Mouse (Mus musculus) c-Kit-negative CD71-positive TER-119-positive erythroid progenitor cells, embryonic 14.5 days (primary cell): ENCODE data around the gene Timp1.
A peak's percentile ranks its signal among the peaks of the same experiment; 100 is the strongest.

Experiments used
- DNase-seq: peaks from one replicate; pipeline ENCODE4 v3.0.0-alpha.2; 2013; ENCODE audit warnings: low read depth, low spot score

Timp1 gene

DNA sequence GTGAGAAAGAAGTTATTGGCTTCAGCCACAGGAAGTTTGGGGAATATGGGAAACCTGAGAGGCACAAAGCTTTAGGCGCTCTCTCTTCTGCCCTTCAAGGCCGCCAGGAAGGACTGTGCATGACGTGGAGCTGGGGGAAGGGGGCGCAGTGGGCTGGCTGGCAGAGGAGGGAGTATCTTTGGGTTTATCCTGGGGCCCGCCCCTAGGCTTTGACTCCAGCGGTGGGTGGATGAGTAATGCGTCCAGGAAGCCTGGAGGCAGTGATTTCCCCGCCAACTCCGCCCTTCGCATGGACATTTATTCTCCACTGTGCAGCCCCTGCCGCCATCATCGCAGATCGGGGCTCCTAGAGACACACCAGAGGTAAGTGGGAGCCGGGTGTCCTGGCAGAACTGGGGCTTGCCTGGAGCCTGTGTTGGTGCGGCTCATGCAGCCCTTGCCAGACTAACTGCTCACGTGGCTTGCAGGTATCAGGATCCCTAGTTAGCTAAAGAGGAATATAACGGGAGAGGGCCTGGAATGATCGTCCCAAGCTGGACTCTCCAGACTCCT is at the start of gene Timp1:
Gene Timp1, plus strand, starts transcription at position 205 of the 552 bp plus-strand sequence.
- no peak for DNase-seq

DNA sequence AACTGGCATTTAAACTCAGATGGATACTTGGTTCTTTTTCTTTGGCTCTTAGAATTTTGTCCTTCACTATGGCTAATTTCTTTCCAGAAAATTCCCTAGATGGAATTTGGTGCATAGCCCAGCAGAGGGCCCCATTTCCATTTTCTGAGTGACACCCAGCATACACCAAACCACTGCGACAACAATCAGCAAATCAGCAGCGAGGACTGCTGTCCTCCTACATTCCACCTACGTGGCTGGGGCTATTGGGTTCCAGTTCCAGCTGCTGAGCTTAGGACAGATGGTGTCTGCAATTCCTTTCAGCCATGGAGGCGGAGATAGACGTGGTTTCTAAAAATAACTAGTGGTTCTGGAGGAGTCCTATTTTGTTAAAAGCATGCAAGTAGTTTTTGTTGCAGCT is 41.0 kb upstream of the Timp1 start:
- no peak for DNase-seq

DNA sequence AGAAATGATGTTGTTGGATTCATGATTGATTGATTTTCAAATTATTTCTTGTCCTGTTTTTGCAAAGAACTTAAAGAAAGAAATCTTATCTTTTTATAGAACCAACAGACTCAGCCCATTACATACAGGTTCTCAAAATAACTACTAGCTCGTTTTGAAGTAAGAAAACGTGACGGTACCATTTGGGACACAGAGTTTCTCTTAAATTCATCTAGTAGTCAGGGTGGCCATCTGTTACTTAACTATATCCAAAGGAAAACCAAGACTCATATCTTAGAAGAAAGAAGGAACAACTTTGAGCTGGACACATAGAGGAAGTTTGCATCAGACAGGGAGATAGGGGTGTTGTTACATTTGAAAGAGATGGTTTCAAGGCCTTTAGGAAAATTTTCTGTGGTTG is 22.7 kb upstream of the Timp1 start:
- DNase-seq = no peak

DNA sequence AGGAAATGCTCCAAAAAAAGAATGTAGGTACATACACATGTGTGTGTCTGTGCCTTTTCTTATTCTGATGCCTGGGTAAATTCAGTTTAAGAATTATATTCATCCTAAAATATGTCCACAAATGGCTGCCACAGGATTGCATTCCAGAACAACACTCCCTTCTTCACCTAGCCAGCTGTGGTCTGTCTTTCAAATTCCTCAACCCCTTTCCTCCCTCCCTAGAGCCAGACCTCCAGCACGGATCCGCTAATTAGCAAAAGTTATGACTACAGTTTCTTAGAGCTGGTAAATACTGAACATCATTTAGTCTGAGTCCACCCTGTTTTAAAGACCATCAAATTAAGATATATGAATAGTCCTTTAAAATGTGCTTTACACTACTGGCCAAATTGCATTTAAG is 22.1 kb upstream of the Timp1 start:
- DNase-seq = no peak

DNA sequence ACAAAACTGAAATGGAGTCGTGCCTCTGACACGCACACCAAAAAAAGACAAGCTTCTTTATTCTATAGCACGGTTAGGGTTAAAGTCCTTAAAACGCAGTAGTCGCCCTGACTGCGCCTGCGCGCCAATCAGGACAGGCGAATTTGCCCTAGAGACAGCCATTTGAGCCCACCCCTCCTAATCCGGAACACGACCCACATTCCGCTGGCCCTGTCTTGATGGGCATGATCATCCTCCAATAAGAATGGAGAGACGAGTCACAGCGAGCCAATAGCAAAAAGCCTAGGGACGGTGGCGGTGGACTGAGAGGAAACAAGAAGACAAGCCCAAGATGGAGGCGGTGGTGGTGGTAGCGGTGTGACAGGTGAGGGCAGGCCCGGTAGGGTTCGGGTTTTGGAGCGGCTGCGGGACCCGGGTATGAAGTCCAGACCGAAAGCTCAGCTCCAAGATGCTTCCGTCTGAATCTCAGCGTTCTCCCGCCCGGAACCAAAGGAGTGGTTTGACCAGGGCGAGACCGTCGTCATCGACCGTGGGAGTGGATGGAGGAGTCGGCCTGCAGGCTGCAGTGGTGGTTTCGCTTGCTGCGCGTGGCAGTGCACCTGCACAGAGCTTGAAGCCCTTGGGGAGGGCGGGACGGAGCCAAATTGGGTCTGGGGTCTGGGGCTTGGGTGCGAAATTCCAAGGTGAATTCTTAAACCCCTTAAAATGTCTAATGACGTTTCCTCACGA is 21.5 kb upstream of the Timp1 start:
- peak; percentile 83 for DNase-seq

DNA sequence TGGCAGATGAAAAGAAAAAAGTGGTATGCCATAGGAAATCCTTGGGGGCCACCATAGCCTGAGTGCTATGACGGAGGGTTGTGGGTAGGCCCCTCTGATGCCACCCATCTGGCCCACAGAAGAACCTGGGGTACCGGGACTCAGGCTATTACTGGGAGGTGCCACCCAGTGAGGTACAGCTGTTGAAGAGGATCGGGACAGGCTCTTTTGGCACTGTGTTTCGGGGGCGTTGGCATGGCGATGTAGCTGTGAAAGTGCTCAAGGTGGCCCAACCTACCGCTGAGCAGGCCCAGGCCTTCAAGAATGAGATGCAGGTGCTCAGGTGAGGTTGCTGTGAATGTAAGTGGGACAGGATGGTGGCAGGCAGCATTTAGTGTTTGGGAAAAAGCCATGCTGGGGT is 16.2 kb upstream of the Timp1 start:
- no peak for DNase-seq

DNA sequence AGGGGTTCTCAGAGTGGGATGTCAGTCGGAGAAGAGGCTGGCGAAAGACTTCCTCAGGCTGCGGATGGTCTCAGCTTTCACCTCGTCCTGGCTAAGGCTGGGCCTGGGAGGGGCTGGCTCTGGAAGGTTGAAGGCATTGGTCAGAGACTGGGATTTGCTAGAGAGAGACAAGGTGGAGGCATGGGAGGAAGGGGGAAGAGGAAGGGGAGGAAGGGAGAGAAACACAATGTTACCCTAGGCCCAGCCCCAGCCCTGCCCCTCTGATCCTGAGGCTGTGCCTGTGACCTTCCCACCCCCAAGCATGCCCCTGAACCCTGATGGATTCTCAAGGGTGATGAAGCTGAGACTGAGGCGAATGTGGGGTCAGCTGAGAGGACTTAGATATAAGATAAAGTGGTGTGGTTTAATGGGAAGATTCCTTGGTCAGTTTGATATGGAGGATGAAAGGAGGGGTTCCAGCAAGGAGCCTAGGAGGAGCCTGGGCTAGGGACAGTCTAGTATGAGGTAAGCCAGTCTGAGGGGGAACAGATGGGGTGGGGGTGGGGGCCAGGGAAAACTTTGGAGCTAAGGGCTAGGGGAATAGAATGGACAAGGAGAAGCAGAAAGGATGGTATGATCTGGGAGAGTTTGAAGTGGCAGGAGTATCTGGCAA is 8.4 kb upstream of the Timp1 start:
- no peak for DNase-seq

DNA sequence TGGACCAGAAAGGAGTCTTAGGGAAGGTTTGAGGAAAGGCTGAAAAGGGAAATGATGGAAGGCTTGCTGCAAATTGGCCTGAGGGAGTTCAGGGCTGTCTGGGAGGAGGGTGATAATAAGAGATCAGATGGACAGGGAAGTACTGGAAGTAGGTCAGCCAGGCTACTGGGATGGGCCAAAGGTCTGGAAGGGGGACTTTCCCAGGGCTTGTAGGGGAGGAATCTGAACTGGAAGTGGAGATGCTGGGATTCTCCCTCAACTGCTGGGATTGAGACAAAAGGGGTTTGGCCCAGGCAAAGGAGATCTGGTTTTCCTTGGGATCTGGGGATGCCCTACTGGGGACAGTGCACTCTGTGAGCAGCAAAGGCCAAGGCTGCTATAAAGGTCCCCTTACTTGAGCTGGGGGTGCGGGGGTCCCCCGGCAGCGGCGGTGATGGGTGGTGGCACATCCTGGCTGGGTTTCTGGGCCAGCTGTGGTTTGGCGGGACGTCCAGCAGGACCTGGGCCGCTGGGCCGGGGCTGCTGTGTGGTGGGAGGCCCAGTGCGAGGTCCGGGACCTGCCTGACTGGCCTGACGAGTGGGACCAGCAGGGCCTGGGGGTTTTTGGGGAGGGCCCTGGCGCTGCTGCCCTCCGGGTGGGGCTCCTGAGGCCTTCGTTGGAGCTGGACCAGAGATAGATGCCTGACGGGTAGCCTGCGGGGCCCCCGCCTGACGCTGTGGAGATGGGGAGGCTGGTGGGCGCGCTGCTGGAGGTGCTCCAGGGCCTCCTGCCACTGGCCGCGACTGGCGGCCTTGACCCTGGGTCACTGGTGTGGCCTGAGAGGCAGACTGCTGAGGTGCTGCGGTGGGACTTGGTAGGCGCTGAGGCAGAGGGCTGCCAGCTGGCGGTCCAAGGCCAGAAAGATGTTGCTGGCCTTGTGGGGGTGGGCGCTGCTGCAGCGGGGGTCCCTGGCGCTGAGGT is 7.6 kb upstream of the Timp1 start:
- no peak for DNase-seq

DNA sequence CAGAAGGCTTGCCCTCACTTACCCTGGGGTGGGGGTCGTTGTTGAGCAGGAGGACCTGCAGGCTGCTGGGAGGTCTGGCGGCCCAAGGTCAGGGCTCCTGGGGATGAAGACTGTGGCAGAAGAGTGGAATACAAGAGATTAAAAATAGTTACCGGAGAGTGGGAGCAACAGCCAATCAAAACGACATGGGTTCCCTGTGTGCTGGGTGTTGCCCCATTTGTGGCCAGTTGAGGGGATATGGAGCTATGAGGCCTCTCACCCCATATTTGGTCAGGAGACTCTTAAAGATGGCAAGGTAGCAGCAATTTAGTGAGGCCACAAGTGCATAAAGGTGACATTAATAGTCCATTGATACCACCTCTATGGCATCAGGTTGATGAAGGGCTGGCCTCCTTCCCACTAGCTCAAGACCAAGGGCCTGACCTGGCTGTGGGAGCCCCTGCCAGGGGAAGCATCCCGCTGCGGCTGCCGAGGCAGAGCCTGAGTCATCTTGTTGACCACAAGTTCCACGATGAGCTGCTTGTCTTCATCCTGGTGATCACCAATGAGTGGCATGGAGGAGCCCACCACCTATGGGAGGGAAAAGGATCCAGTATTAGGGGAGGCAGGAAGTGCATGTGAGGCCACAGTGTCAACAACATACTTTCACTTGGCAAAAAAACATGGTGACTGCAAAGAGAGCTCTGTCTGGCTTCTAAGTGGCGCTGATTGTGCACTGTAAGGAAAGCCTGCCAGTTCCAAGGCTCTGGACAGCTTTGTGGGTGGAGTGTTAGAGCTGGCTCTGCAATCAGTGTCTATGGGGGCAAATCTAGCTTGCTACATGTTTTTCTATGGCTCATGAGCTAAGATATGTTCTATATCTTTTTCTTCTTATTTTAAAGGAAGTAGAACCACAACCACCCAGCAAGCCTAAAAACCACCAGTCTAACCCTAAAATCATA is 6.5 kb upstream of the Timp1 start:
- no peak for DNase-seq

DNA sequence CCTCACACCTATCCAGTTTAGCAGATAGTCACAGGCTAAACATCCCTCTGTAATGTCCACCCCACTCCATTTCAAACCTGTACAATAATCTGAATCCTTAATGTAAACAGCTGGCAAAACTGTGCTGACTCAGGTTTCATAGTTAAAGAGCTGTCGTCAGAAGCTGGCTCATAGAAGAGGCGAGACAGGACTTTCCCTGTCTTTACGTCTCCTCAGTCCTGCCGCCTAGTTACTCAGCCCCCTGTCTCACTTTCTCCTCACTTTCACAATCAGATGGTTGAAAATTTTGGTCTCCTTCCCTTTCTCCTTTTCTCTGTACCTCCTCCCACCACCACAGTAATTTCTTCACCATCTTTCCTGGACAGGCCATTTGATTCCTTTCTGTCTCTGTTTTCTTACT is 1.9 kb upstream of the Timp1 start:
- no peak for DNase-seq

DNA sequence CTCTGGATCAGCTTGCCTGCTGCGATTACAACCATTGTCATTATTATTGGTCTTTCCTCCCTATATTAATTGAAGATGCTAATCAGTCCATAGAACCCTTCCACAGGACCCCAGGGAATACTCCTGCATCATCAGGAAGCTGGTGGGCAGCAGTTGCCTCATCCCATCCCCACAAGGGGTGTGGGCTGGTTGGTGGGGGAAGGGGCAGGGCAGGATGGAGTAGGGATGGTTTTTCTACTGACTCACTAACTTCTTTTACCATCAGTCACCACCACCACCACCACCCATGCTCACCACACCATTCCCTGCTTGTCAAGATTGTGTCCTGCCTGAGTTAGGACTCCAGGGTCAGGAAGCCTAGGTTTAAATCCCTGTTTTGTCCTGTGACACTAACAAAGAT is 763 bp upstream of the Timp1 start:
- no peak for DNase-seq

DNA sequence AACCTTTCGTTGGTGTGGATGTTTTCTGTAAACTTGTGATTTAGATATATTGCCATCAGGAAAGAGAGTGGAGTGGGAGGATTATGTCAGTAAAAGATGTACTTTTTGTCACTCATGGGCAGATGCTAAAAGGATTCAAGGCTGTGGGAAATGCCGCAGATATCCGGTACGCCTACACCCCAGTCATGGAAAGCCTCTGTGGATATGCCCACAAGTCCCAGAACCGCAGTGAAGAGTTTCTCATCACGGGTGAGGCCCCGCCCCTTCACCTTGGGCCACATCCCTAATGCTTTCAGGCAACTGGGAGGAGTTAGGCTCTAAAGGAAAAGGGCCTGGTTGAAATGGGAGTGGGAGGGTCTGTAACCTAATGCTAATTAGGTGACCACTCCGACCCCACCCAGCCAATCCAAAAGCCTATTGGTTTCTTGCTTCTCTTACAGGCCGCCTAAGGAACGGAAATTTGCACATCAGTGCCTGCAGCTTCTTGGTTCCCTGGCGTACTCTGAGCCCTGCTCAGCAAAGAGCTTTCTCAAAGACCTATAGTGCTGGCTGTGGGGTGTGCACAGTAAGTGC is 3.0 kb downstream of the Timp1 start:
- no peak for DNase-seq

DNA sequence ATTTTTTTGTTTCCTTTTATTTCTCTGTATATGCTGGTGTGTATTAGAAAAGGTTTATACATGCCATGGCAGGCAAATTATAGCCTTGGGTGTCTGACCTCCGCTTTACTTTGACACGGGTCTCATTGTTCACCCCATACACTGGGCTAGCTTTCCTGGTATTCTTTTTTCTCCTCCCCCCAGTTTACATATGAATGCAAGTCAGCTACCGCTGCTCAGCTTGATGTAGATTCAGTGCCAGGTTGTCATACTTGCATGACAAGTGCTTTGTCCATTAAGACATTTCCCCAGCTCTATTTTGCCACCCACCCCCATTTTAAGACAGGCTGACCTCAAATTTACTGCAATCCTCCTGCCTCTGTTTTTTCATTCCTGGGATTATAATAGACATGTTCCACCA is 5.3 kb downstream of the Timp1 start:
- DNase-seq = no peak

DNA sequence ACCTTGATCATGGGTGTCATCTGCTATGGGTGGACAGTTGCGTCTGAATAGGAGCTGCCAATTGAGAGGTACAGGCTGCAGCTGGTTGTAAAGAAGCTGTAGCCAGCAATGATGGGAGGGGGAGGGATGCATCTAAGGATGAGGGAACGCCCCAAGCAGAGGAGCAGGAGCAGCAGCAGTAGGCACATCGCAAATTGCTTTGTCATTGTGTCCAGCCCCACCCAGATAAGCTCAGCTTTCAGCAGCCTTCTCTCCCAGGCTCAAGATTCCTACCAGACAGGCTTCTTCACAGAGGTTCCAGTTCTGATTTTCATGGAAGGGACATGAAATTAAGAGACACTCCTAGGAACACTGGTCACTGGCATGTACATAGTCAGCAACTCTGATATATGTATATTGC is 40.1 kb downstream of the Timp1 start:
- DNase-seq = peak; percentile 20

DNA sequence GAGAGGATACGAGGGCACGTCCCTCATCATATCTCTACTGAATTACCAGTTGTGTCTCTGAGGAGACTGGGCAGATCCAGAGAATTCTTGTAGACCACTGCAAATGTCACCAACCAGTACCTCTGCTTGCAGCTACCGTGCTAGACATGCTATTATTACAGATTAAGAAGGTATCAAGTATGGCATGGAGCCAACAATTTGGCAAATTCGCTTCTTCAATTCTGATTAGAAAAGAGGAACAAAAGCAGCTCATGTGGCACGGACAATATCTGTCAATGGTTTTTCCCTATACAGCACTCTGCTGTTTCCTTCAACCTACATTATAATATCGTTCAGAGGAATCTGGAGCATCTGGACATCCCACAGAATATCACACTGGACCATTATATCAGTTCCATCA is 43.8 kb downstream of the Timp1 start:
- DNase-seq = no peak

DNA sequence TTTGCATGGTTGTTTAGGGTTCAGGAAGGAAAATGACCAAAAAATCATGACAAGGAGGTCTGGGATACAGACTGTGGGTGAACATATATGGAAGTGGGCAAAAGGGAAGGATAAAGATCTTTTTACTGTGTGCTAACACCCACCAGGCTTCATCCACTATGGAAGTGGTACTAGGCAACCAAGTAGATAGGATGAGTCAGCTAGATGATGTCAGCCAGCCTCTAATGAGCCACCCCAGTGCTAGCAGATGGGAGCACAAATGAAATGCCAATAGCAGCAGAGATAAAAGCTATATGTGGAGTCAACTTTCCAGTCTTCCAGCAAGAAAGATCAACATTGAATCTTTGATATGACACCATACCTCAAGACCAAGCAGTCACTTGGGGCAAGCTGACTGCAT is 45.1 kb downstream of the Timp1 start:
- no peak for DNase-seq

DNA sequence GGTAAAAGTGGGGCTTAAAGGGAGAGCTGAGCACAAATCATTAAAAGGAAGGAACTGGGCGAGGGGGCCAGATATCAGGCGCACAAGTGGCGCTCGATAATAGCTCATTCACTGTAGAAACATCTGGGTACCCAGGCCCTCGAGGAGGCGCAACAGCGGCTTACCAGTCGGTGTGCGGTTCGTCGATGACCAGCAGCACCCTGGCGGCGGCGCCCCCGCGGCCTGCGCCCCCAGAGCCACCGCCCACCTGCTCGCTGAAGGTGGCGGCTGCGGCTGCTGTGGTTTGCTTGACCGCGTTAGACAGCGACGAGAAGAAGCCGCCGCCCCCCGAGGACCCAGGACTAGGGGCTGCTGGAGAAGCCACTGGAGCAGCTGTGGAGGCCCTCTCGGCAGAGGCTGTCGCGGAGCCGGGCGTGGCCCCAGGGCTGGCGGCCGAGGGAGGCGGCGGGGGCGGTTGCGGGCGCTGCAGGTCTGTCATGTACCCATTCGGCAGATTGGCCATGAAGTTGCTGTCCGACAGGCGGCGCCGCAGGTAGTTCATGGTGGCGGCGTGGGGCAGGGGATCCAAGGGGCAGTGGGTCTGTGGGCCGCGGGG is 50.4 kb downstream of the Timp1 start:
- DNase-seq = no peak

DNA sequence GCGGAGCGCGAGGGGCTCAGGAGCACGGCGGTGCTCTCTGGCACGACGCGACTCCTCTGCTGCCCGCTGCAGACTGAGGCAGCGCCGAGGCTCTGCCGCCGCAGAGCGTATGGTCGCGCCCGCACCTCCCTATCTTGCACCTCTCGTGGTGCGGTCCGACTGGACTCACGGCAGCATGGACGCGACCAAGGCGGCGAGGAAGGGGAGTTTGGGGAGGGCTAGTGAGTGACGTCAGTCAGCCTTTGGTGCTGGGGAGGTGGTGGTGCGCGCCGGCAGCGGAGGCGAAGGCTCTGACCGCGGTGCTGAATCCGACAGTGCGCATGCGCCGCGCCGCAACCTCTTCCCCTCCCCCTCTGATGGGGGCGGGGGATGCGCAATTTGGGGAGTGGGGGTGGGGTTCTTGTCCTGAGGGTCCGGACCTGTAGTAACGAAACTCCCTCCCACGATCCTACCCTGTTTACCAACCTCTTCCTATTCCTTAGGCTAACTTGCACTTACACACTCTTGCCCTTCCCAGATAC is 50.9 kb downstream of the Timp1 start, which contains the start of gene Syn1:
Gene Syn1, minus strand, starts transcription at position 161 of the 521 bp plus-strand sequence.
- no peak for DNase-seq

DNA sequence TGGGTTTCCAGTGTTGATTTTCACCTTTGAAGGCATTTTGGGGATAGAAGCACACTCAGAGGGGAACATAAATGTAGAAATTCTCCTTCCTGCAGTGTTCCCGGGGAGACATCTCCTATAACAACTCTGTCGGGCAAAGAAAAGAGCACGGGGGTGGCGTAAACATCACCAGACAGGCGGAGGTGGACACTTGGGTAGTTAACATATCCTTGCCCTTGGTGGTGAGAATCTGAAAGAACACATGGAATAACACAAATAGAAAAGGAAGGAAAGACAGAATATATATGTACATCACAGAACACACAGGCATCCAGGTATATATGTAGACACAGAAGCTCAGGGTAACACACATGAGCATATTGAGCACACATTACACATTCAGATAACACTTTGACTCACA is 51.4 kb downstream of the Timp1 start:
- no peak for DNase-seq

DNA sequence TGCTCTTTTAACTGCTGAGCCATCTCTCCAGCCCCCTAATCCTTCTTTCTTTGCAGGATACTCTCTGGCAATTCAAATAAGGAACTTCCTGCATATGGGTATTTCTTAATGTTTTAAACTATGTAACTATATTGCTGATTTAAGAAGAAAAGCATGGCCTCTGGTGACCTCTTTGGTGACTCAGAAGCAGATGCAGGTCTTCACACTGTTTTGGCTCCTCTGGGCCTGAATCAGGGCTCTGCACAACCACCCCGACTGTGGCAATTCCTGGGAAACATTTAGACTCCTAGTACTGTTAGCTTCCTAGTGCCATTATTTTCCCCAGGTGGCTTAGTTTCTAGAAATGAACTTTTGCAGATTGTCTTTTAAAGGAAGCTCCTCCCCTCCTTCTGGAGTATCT is 53.5 kb downstream of the Timp1 start:
- no peak for DNase-seq
